Mouse (Mus musculus) gastrocnemius, postnatal 25 days (tissue): ENCODE data around the gene Hoxa7. TPM values are rescaled to one million over a fixed set of nuclear protein-coding genes. Genes with fewer than 3 reads are reported as not detected.

Experiments
- microRNA-seq, 2 experiments: library from miRNA; unstranded; fragments of <30 nt; microRNA quantifications; one replicate each; pipeline ENCODE4 v1.2.0; 2021; ENCODE audit warnings: borderline replicate concordance in 2 of 2
- total RNA-seq, 2 experiments: library from RNA; stranded (reverse); gene quantifications; 1 replicate in 1 of 2; 2 replicates in 1 of 2; pipeline ENCODE4 v1.2.3; 2021

The Hoxa7 gene
- total RNA-seq, 2 experiments from 2014 or later: 4.7 to 5.5 TPM

Small RNAs within 50 kb of the gene (microRNA-seq; reads per million reads assigned to microRNA genes)
- 7,568 to 10,738 reads per million in 2 experiments for gene Mir196b

Other genes with a start within 250 kb of the Hoxa7 start
- gene Skap2, start 209.3 kb downstream of the Hoxa7 start, total RNA-seq: 1 to 10 TPM; 2.1 to 6.6 TPM
- under 1 TPM in 1 of 2 experiments, not detected in 1; 0.21 TPM for gene Hoxa1, start 63.5 kb downstream of the Hoxa7 start, total RNA-seq
- under 1 TPM; 0.28 to 0.83 TPM for gene Hoxa2, start 57.0 kb downstream of the Hoxa7 start, total RNA-seq
- not detected for gene 5730596B20Rik, start 44.4 kb downstream of the Hoxa7 start, total RNA-seq
- 1 to 10 TPM; 2.3 to 2.8 TPM for gene Hoxa4, start 30.1 kb downstream of the Hoxa7 start, total RNA-seq
- 1 to 10 TPM; 1.9 to 3.5 TPM for gene Hoxa5, start 17.3 kb downstream of the Hoxa7 start, total RNA-seq
- gene Hoxa6, start 13.1 kb downstream of the Hoxa7 start, total RNA-seq: 1 to 10 TPM; 1.8 to 2.8 TPM
- 1 to 10 TPM; 2.4 to 3.3 TPM for gene Hoxa3, start 8.5 kb downstream of the Hoxa7 start, total RNA-seq
- gene Gm28308, start 8.5 kb downstream of the Hoxa7 start, total RNA-seq: under 1 TPM in 1 of 2 experiments, not detected in 1; 0.46 TPM
- 10 to 100 TPM in 1 of 2 experiments, 1 to 10 TPM in 1; 5.7 to 13.5 TPM for gene Hoxa9, start 9.2 kb upstream of the Hoxa7 start, total RNA-seq
- 10 to 100 TPM; 14.8 to 18.4 TPM for gene Hoxa10, start 19.0 kb upstream of the Hoxa7 start, total RNA-seq
- gene Hoxa11, start 24.0 kb upstream of the Hoxa7 start, total RNA-seq: 1 to 10 TPM; 1.4 to 1.8 TPM
- 1 to 10 TPM in 1 of 2 experiments, under 1 TPM in 1; 0.48 to 2.1 TPM for gene Hoxa13, start 39.0 kb upstream of the Hoxa7 start, total RNA-seq
- gene Evx1, start 91.6 kb upstream of the Hoxa7 start, total RNA-seq: not detected